Mouse (Mus musculus) frontal cortex, postnatal 36 days (tissue): ENCODE measurements at regions not wholly inside any gene's neighbourhood (a gene's known extent, or its start where the extent isn't known, plus 50 kb on each side); places are given as distances from the start of the nearest gene placed in this dataset.

Experiments
- DNase-seq, 2 experiments: peaks; one replicate each; pipeline ENCODE4 v3.0.0; 2022; ENCODE audit warnings: low spot score in 2 of 2

GRCm38 (mm10) chr4:17629367-17629766 lies 1975.9 kb upstream of the Gm12353 start:
- peak in 1 of 2 experiments; percentile 28 for DNase-seq

GRCm38 (mm10) chr4:17635549-17636530 lies 1969.4 kb upstream of the Gm12353 start:
- DNase-seq = peak; percentile 55 to 85

- no peak for DNase-seq
Measured at GRCm38 (mm10) chr4:17646712-17647111, 1958.5 kb upstream of the Gm12353 start.

- DNase-seq = no peak
Measured at GRCm38 (mm10) chr4:17649350-17649749, 1955.9 kb upstream of the Gm12353 start.

GRCm38 (mm10) chr4:17653551-17653950 lies 1951.7 kb upstream of the Gm12353 start:
- no peak for DNase-seq

- DNase-seq = no peak
Measured at GRCm38 (mm10) chr4:17667267-17667850, 1937.9 kb upstream of the Gm12353 start.
